Mouse (Mus musculus): ENCODE measurements around the gene Elmo2. TPM values are rescaled to one million over a fixed set of nuclear protein-coding genes. Genes with fewer than 3 reads are reported as not detected.

The Elmo2 gene
- total RNA-seq, 2 experiments from 2014 or later, result 27.1 to 36.9 TPM

DNA sequence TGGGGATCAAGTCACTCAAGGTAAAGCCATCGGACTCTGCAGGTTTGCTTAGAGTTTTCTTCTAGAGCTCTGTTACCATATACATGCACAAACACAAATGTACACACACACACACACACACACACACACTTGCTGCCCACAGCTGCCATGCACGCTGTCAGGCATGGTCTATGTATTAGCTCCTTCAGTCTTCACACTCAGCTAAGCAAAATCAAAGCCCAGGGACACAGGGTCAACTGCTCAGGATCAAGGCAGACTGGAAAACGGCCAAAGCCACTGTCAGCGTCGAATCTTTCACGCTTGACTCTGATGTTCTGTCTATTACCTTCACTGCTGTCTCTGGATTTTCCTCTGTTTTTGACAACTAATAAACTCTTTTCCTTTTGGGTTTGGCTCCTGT lies 25.4 kb downstream of the Elmo2 start:
- DNase-seq (ENCODE audit: low spot score in 2 of 2), result no peak

DNA sequence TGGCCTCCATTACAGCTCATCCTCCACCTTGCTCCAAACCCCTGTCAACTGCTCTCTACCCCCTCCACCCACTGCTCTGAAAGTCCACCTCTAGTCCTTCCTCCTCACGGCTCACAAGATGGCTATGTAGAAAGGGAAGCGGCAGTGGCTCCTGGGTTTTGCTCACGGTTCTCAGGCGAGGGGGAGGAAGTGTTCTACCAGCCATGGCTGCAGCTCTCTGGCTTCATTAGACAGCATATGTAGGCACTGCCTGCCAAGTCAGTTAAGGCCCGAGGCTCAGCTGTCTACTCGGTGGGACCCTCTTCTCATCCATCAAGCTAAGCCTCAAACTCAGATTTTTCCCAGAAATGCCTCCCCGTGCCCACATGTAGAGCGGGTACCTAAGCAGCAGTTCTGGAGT lies 25.9 kb downstream of the Elmo2 start:
- no peak for DNase-seq (ENCODE audit: low spot score in 2 of 2)

DNA sequence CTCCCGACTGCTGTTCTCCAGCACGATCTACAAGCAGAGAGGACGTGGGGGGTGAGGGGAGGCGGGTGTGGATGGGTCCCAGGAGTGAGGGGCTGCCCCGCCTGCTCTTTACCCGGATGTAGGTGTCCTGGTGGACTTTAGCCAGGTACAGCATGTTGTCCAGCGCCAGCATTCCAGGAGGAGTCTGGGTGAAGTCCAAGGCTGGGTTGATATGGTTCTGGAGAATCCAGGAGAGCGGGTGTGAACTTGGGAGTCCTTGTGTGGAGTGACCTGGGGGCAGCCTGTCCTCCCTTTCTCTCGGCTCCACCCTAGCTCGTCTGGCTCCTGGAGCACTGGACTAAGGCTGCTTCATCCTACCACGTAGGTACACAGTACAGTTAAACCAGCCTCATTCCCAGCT lies 28.9 kb downstream of the Elmo2 start:
- no peak for DNase-seq (ENCODE audit: low spot score in 2 of 2)

DNA sequence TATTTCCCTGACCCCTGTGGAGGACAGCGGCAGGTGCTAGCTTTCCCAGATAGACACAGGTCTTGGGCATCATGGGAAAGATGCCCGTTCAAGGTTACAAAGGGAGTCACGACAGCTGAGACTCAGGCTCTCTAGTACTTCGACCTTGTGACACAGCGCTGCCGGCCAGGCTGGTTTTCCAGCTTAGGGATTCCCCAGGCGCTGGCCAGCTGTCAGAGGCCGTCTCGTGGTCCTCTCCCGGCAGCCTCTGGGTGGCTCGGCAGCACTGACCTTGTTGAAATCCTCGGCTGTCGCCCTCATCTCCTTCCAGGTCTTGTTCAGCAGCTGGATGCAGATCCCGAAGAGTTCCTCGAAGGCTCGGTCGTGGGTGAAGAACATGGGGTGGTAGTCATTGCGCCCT lies 29.7 kb downstream of the Elmo2 start:
- DNase-seq (ENCODE audit: low spot score in 2 of 2), result no peak

DNA sequence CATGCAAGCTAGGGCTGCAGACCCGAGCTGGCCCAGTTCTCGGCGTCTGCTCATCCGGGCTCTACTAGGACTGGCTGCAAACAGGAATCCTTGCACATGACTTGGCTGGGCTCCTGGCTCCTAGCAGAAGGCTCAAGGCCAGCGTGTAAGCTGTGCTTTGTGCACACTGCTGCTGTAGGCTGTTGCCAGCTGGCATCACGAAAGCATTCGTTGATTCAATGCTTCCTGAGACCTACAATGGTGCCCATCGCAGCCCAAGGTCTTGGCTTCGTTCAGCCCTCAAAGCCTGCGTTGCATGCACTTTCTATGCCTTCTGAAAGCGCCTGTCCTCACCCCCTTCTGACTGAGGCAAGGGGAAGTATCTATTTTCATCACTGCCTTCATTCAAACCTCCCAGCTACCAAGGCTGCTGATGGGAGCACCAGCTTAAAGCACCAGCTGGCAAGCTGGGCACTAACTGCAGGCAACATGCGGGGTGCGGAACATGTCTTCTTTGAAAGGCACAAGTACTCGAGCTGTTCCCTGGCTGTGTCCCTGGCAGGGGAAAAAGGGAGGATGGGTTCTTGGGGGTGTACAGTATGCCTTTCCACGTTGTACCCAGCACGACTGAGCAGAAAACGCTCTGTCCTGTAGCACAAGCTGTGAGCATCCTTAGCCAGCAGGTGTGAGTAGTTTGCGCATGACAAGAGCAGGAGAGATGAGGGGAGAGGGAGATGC lies 37.8 kb downstream of the Elmo2 start:
- DNase-seq (ENCODE audit: low spot score in 2 of 2), result peak; percentile 72 to 85

DNA sequence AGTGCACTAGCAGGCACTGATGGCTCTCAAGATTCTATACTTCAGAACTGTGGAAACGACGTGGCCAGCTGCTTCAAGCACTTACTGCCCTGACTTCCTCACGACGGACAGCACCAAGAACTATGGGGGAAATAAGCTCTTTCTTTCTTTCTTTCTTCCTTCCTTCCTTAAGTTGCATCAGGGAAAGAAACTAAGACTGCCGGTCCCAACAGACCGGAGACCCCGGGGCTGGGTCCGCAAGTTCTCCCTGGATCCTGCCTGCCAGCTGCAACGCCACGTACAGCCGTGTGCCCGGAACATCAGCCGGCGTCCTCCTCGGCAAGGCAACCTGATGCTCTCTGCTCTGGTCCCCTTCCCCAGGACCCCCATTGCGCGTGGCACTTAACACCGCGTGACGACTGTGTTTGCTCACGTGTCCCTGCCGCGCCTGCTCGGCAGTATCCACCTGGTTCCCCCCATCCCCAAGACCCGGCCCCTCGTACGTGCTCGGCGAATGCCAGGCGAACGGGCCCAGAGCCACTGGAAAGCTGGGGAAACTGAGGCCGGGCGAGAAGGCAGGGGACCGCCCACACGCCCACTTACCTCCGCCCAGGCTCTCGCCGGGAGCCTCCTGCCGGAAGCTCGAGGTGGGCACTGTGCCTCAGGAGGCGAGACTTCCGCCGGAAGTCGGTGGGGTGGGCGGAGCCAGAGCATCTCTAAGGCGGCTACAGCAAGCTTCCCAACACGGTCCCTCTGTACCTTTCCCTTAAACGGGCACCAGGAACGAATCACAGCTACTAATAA lies 38.9 kb downstream of the Elmo2 start, which contains the start of gene Slc35c2:
Gene Slc35c2, minus strand, starts transcription at position 668 of the 783 bp plus-strand sequence.
- peak; percentile 84 to 93 for DNase-seq (ENCODE audit: low spot score in 2 of 2)

DNA sequence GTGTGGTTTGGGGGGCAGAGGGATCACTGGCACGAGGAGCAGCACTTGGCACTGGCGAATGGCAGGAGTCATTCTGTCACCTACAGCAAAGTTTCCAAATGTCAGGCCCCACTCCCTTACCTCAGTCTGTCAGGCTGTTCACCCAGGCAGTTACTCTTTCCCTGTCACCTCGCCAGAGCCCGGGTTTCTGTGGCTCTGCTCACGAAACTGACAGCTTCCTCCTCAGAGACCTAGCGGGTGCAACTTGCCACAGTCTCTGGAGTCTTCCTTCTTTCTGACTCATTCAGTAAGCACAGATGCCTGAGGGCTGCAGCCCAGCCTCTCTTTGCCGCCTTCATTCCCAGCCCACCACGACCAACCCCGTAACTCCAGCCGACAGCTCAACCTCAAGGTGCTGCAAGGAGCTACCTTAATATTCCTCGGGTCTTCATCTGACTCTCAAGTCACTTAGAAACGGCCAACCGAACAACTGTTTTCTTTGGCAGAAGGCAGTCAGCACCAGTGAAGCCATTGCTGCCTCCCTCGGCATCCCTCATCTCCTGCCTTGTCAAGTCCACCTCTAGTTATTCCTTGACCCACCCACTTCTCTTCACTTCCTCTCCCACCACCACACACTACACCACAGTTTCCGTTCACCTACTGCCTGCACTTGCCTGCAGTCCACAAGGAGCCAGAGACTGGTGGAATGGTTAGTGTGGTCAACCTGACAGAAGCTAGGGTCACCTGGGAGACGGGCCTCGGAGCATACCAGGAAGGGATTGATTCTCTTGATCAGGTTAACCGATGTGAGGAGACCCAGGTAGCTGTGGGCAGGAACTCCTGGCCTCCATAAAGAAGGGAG lies 39.7 kb downstream of the Elmo2 start:
- no peak for DNase-seq (ENCODE audit: low spot score in 2 of 2)

DNA sequence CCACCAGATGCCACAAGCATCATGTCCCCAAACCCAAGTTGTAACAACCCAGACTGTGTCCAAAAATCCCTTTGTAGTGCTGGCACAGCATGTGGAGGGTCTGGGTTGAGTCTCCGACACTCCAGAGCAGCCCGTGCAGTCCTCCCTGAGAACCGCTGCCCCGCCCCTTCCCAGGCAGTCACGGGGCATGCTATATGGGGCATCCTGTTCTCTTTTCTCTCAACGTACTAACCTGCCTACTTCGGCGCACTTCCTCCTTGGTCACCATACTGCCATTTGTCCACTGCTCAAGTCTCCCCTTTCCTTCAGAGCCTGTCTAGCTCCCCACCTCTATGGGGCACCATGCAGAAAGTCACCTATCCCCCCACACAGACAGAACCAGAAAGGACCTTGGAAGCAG lies 40.7 kb downstream of the Elmo2 start:
- no peak for DNase-seq (ENCODE audit: low spot score in 2 of 2)

DNA sequence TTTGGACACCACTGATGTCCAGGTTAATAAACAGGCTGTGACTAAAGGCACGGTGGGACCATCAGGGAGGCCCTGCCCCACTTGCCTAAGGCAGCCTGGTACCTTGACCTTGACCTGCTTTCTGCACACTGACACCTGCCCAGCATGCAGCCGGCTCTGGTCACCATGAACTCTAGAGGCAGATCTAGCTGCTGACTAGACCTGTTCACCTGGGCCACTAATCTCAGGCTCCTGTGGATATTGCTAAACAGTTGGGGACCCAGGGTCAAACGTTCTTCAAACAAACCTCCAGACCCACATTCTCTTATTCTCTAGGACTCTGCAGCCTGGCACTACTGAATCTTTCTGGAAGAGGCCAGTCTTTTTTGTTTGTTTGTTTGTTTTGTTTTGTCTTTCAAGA lies 41.2 kb downstream of the Elmo2 start:
- no peak for DNase-seq (ENCODE audit: low spot score in 2 of 2)

DNA sequence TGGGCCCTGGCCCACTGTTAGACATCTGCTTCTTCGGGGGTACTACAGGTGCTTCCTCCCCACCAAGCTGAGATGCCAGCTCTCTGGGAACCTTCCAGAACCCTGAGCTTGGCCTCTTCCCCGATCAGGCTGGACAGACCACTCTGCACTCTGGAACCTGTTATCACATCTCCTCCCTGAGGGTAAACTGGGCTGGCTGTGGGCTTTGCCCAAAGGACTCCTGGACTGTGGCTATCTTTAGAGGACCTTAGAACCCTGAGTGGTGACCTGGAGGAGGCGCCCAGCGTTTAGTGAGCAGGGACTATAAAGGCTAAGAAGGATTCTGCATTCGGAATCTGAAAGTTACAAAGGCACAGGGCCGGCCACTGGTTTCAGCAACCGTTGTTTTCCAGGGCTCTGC lies 41.9 kb downstream of the Elmo2 start:
- no peak for DNase-seq (ENCODE audit: low spot score in 2 of 2)

DNA sequence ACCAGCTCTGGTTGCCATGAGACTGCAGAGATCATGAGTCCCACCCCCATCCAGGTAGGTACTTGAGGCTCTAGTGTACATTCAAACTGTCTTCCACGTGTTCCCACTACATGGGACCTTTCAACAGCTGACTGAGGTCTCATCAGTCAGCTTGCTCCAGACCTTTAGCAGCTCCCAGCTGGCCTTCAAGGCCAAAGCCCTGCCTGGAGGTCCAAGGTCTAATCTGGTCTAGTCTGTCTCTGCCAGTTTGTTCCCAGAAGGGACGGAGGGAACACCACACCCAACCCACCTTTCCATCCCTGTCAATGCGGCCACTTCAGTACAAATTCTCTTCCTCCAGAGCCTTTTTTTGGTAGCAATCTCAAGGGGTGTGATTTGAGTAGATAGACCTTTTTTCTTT lies 42.6 kb downstream of the Elmo2 start:
- no peak for DNase-seq (ENCODE audit: low spot score in 2 of 2)

DNA sequence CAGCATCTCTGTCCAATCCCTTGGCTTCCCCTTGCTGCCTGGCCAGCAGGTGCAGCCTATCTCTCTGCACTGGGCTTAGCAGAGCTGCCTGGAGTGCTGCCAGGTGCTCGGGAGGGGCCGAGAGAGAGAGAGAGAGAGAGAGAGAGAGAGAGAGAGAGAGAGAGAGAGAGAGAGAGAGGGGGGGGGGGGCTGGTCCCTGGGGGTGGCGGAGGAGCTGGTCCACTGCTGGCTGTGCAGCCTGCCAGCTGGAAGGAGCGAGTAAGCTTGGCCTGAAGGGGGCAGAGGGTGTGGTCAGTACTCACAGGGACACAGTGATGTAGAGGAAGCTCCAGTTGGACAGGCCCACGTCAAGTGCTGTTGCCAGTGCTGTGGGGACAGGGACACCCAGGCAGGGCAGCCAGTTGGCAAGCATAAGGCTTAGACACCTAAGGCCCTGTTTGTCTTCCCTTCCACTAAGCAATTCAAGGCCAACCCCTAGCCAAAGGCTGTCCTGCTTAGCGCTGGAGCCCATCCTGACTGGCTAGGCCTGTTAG lies 44.4 kb downstream of the Elmo2 start:
- no peak for DNase-seq (ENCODE audit: low spot score in 2 of 2)

DNA sequence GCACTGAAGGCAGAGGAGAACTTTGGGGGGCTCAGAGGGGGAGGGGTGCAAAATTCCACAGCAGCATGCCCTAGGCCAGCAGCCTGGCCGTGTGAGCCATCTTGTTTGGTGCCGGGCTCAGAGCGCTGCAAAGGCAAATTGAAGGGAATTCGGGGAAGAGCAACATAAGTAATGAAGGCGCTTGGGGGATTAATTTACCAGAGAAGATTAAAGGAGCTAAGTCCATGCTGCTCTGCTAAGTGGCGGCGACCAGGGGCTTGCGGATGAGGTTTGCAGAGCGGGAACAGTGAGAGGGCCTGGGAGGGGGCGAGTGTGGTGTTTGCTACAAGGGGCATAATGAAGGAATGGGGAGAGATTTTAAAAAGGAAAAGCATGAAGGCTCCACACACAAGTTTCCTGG lies 46.9 kb downstream of the Elmo2 start:
- DNase-seq (ENCODE audit: low spot score in 2 of 2), result no peak

DNA sequence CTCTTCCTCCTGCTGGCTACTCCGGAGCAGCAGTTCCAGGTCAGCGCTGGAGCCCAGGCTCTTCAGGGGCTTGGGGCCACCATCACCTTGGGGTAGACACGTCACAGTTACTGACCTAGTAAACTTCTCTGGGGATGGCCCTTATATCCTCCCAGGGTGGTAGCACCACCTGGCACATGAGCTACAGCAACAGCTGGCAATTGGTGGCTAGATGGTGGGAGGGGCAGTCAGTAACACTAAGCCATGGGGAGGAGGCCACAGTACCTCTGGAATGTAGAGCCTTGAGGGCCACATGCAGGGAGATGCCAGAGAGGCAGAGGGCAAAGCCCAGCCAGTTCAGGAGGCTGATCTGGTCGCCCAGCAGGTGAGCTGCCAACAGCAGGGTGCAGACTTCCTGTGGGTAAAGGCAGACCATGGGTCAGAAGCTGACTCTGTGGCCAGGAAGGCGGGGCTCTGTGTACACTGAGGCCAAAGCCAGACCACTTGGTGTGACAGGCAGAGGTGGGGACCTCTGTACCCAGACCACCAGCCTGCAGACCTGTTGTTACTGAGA lies 49.0 kb downstream of the Elmo2 start:
- no peak for DNase-seq (ENCODE audit: low spot score in 2 of 2)

DNA sequence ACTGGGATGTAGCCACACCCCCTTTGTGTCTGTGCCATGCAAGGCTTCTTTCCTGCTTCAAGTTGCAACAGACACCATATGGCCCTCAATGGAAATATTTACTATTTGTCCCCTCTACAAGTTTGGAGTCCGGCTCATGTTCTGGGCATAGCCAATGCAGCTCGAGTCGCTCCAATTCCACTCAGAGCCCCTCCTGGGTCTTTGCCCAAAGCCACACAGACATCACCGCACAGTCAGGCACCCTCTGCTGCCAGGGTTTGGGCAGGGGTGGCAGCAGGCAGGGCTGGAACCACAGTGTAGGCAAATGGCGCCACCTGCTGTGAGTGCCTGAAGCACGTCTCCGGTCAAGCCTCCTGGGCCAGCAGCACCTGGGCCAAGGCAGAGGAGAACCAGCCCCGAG lies 50.5 kb downstream of the Elmo2 start:
- peak in 1 of 2 experiments; percentile 64 for DNase-seq (ENCODE audit: low spot score in 2 of 2)

DNA sequence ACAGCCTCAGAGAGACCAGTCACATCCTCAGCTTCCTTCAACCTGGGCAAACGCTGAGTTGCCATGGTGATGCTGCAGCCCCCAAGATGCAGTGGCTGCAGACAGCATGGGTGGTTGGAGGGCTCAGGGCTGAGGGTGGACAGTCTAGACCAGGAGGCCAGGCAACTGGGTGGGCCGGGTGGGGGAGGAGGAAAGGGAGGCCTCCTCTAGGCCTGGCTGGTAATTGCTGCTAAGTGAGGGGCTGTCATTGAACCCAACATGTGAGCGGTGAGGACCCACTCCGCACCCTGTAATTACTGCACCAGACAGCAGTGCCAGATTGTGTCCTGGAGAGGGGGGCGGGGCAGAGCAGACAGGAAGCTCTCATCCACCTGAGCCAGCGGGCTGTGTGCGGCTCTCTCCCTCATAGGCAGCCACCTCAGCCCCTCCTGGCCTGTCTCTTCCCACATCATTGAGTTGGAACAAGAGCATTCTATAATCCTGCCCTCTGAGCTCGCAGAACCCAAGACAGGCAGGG lies 51.1 kb downstream of the Elmo2 start:
- no peak for DNase-seq (ENCODE audit: low spot score in 2 of 2)

DNA sequence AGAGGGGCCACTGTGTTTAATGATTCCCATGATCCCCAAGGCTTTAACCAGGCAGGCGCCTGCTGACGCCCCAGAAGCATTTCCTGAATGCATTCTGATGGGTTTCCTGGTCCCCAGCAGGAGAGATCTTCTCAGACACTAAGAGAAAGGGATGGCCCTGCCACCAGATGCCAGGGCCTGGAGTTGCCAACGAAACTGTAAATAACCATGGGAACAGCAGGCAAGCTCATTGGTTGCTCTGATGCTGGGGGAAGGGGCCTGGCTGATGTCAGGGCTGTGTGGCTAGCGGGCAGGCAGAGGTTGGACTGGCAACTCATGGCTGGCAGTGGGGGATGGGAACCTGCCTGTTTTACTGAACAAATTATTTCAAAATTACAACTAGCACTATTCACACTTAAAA lies 52.7 kb downstream of the Elmo2 start:
- DNase-seq (ENCODE audit: low spot score in 2 of 2), result no peak

DNA sequence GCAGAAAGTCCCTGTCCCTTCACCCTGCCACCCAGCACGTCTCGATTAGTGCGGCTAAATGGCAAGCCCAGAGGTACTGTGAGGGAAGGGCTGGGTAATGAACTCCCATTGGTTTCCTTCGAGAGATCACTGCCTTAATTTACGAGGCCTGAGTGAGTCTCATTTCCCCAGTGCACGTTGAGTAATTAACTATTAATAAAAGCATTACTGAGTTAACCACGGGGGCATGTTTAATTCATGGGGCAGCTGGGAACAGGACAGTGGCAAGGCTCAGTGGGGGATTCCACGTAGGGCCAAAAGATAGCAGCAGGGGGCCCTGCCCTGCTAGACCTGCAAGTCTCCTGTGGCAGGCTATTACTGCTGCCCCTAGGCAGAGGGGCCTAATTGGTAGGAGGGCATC lies 55.0 kb downstream of the Elmo2 start:
- no peak for DNase-seq (ENCODE audit: low spot score in 2 of 2)

DNA sequence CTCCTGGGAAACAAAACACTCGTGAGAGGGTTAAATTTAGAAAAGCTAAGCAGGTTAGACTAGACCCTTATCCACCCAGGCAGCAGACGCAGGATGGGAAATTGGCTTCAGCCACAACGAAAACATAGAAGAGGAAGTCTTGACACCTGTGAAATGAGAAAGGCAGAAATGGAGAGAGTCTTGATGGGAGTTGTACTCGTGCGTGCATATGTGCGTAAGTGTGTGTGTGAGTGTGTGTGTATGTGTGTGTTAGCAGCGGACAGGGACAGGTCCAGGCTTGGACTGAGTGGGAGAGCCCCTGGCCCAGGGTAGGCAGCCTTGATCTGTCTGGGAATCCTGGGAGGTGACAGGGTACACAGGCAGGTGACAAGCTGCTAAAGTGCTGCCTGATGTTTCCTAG lies 55.4 kb downstream of the Elmo2 start:
- DNase-seq (ENCODE audit: low spot score in 2 of 2), result no peak

DNA sequence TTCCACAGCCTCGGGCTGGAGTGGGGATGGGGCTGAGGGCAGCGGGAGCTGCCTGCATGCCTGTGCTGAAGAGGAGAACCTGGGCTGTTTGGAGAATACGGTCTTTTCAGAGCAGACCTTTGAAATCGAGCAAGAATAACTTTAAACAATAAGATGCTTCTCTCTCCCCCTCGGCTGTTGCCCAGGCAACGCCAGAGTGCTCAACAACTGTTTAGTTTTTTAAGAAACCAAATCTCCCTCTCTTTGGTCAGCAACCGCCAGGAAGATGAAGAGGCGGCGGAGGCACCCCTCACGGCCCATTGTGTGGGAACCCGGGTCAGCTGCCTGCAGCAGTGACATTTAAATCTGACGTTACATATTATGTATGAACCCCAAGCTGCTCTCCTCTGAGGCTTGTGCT lies 59.5 kb downstream of the Elmo2 start:
- DNase-seq (ENCODE audit: low spot score in 2 of 2), result no peak

DNA sequence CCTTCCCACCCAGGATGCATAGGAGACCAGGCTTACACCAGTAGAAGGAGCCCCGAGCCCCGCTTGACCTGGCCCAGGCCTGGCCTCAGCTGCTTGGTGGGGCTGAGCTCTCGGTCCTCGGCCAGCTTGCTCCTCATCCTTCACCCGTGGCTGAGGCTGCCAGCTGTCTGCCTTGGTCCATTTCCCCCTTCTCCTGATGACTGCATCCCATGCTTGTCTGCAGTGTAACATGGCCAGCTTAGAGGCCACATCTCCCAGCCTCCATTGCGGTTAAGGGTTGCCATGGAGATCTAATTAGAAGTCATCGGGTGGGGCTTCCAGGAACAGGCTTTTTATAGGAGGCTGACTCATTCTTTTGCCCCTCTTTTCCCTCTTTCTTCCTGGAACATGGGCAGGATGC lies 62.4 kb downstream of the Elmo2 start:
- no peak for DNase-seq (ENCODE audit: low spot score in 2 of 2)

All from gastrocnemius, postnatal 4 days (tissue).